Mouse (Mus musculus): ENCODE results near the gene St5. TPM values are rescaled to one million over a fixed set of nuclear protein-coding genes. Genes with fewer than 3 reads are reported as not detected.

St5 gene
- total RNA-seq (2021), result 10 to 100 TPM; 34.7 to 51.5 TPM
- polyA plus RNA-seq (2012; rRNA removed), result 18.9 and 19.2 TPM in 2 replicates
- long read RNA-seq, full-length matches to known transcripts, result 17 of 31 reads
- long read RNA-seq, partial matches to known transcripts, result 7 of 31 reads
- long read RNA-seq, other reads (novel, unspliced or antisense), result 7 of 31 reads

DNA sequence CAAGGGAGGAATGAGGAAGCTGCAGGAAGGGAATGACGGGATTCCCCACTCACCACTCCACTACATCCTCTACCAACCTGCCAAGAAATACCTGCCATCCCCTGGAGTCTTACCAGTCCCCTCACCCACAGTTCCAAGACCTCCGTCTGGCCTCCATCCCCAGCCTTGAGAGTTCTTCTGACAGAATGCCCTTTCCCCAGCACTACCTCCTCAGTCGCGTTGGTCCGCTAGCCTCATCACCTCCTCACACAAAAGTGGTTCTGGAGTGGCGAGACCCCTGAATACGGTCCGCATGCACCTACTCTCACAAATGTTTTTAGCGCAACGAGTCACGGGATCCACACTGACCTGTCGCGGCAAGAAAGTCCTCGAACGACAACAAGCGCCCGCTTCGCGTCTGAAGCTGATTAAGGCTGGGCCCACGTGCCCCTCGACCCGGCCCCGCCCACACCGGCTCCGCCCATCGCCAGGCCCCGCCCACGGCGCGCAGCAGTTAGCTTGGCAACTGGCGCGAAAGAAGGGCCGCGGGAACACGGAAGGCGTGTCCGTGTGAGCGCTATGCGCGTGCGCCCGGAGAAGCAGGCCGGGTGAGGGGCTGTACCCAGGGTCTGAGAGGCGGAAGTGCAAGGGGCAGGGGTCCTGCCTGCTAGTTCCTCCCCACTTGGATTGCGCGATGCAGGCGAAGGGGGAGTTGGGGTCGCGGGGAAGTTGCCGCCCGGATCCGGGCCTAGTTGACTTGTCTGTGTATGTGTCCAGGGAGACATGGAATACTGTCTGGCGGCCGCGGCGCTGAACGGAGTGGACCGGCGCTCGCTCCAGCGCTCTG is at the start of gene St5, which contains the start of gene Akip1:
Gene St5 (minus strand): TSS at position 416 of the 826 bp plus-strand sequence.
Gene Akip1 (plus strand): TSS at position 501 of the 826 bp plus-strand sequence.
- DNase-seq, result peak; percentile 99

DNA sequence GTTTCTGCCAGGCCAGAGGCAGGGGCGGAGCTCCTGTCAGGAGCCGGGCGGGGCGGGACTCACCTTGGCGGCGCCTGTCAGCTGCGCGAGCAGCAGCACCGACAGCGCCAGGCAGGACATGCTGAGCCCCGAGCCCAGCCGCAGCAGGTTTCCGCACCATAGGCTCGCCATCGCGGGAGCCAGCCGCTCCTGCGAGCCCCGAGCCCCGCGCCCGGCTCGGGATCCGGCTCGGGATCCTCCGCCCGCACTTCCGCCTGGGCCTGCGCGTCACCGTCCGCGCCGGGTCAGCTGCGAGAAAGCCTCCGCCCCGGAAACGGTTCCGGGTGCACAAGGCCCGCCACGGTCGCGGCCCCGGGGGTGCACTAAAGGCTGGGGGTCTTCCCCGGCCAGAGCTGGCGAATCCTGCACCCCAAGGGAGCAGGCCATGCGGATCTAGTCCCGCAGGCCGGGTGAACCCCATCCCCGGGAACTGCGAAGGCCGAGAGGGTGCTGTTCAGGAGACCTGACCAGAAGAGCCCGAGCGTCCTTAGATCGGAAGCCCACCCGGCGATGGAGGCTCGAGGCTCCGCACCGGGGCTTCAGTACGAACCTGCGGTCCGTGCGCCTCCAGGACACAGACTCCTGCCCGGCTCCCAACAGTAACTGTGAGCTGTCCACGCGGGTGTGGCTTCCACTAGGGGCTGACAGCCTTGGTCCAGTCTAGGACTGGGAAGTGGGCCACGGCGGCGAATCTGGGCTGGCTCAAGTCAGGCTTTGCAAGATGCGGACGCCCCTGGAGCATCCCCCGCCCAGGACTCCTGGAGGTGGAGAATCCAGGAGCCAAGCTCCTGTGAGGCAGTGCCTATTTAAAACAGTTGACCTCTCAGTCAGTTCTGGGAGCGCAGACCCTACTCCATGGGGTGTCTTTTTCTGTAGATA is 48.9 kb upstream of the St5 start, which contains the start of gene Tmem9b:
Gene Tmem9b (minus strand): TSS at position 868 of the 918 bp plus-strand sequence.
- peak; percentile 92 for DNase-seq

DNA sequence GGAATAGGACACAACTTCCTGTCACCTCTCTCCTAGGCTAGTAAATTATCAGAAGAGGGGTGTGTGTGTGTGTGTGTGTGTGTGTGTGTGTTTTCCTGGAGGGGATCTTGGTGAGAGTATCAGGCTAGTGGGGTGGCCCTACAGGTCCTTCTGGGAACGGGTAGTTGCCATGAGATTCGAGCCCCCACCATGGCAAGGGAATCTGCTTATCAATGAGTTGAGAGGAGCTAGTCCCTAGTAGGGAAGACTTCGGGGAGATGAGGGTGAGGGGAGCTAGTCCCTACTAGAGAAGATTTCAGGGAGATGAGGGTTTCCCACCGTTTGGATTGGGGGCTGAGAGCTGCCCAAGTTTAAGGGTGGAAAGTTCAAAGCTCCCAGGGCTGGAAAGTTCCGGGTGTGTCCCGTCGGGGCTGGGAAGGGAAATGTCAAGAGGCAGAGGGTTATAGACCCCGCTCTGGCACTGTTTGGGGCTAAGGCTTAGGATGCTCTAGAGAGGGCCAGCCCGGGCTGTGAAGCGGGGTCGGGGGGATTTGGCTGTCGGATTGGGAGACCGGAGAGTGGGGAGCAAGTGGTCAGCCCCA is 48.1 kb upstream of the St5 start:
- no peak for DNase-seq

DNA sequence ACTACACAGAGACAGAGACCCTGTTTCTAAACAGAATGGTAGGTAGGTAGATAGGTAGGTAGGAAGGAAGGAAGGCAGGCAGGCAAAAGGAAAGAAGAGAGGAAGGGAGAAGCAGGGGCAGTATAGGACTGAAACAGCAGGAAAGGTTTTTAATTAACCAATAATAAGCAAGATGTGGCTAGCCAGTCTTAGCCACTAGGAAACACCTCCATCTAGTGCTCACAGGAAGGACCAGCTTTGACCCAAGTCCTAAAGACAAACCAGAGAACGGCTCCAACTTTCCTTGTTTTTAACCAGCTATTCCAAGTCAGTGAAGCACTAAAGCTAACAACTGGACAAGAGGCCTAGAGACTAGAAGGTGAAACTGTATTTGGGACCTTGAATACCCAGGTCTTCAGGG is 44.3 kb upstream of the St5 start:
- no peak for DNase-seq

DNA sequence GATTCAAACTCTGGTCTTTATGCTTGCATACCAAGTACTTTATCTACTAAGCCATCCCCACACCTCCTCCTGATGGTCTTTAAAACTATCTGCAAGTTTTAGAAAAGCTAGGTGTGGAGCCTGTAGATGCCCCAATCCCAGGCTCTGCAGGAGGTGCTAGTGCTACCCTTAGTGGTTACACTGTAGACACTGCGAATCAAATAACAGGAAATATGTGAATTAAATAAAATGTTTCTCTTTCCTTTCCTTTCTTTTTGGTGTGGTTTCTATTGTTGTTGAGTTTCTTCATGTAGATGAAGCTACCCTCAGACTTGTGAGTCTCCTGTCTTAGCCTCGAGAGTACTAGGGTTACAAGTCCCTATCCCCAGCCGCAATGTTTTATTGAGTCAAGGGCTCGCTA is 38.3 kb upstream of the St5 start:
- DNase-seq, result no peak

DNA sequence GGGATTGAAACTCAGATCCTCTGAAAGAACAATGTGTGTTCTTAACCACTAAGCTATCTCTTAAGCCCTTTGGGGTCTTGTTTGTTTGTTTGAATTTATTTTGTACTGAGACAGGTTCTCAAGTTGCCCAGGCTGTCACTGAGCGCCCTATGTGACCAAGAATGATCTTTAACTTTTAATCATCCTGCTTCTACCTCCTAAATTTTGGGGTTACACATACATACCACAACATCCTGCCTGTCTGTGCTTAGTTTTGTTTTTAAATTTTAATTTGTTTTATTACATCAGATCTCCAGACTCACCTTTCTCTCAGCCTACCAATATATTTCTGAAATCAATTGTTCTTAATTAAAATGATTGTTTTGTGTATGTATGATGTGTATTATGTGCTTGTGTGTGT is 37.7 kb upstream of the St5 start:
- DNase-seq, result no peak

DNA sequence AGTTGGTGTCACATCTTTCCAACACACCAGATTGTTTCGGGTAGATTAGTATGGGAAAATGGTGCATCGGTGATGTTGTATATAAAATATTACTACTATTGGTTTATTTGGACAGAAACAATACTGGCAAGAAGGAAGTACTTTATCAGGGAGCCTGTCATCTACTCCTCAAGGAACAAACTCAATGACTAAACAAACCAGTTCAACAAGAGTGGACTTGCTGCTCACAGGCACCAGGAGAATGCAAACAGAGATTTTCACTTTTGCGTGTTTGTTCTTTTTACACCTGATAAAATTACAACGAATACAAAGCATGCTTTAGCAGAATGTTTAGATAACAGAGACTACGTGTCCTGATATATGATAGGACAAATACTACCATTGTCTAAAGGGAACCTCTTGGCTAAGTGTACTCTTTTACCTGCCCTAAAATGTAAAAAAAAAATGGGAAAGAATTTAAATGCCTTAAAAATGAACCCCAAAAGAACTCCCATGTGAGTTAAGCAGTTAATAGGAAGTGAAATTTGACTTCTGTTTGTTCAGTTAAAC is 36.5 kb upstream of the St5 start:
- no peak for DNase-seq

DNA sequence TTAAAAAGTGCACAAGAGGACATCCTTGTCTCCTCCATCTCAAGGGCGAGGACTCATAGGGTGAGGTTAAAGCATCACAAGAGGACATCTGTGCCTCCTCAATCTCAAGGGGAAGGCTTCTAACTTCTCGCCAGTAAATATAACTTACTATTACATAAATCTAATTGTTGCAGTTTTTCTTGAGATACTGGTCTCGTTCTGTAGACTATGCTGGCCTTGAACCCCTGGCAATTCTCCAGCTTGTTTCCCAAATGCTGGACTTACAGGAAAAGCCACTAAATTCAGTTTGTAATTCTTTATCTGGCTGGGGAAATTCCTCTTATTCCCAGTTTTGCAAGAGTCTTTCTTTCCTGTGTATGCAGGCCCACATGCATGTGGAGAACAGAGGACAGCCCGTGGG is 31.4 kb upstream of the St5 start:
- DNase-seq, result peak; percentile 43

DNA sequence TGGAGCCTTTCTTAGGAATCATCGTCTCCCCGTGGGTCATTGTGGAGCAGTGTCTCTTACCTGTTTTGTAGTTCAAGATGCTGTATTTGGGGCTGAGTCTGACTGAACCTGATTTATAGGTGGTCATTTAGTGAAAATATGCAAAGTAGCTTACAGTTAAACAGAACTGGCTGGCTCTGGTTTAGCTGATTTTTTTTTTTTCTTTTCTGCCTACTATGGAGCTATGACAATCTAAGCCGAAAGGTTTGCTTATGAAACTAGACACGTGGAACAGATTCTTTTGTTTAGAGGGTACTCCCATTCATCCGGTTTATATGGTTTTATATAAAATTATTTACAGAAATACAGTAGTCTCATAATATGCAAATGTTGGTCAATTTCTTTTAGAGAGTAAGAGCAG is 28.2 kb upstream of the St5 start, which contains the start of gene Ascl3:
Gene Ascl3 (minus strand): TSS at position 101 of the 400 bp plus-strand sequence.
- no peak for DNase-seq

DNA sequence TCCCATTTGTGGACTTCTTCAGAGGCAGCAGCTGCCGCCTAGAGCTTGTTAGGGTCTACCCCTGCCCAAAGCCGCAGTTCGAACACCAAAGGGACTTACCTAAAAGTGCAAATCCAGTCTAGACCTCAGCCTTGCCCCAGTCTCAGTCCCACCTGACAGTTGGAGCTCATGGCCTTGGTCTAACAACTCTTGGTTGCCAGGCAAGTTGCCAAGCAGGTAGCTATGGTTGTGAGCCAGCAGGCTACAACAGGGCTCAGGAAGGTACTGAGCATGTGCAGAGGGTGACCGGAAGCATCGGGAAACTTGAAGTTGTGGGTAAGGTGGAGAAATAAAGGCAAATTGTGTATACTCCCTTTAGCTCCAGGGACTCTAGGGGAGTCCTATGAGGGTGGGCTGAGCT is 20.3 kb upstream of the St5 start, which contains the start of gene BC051019:
Gene BC051019 (minus strand): TSS at position 154 of the 400 bp plus-strand sequence.
- no peak for DNase-seq

DNA sequence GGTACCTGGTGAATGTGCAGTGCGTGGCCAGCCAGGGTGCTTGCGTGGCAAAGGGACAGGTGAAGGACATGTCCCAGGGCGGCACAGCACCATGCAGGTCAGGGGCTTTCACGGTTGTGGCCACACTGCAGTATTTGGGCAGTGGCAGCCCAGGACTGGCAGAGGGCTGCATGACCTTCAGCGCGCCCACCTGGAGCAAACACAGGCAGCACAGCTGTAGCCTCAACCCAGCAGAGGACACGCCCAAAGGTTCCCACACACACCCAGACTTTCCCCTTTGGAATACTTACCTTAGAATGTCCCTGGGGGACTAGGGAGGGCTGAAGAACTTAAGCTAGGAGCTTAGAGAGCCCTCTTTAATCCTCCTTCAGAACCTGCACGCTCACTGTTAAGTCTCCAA is 19.7 kb upstream of the St5 start:
- DNase-seq, result no peak

DNA sequence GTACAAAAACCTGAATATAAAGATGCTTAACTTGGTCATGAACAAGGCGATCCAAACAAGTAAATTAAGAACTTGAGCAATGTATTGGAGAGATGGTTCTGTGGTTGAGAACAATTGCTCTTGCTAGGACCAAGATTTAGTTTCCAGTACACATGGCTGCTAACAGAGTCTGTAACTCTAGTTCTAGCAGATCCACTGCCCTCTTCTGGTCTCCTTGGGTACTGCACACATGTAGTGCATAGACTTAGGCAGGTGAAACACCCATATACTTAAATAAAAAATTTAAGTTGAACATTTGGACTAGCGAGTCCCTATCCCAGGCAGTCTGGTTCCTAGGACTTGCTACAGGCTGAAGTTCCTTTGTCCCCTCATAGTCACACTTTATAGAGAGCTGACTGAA is 19.2 kb upstream of the St5 start:
- no peak for DNase-seq

DNA sequence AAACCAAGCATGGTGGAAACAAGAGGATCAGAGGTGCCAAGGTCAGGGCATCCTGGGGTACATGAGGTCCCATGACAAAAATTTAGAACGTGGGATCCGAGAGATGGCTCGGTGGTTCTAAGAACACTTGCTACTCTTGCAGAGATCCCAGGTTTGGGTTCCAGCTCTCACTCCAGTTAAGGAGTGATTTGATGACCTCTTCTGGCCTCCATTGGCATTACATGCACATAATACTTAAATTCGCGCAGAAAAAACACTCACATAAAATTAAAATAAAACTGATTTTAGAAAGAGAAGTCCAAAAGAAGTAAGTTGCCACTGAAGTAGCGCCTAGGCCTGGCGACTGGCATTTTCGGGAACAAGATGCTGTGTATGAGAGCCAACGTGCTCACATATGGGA is 15.9 kb upstream of the St5 start:
- peak; percentile 19 for DNase-seq

DNA sequence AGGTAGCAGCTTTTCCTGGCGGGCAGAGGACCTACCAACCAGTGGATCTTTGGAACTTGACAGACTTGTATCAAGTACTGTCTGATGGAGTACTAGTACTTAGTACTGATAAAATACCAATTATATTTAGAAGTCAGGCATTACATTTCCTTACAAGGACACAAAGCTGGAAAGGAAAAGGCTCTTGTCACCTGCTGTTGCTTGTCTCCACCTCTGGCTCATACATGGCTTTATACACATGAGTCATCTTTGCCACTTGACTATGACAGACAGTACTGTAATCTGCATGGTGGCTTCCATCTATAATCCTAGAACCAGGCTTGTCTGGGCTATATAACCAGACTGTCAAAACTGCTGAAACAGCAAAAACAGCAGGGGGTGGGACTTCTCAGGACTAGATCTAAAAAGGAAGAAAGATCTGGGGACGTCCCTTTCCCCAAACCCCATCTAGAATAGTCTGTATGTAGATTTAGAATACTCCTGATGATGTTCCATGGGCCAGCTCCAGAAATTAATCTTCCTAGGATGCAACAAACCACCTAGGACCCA is 10.1 kb upstream of the St5 start:
- no peak for DNase-seq

DNA sequence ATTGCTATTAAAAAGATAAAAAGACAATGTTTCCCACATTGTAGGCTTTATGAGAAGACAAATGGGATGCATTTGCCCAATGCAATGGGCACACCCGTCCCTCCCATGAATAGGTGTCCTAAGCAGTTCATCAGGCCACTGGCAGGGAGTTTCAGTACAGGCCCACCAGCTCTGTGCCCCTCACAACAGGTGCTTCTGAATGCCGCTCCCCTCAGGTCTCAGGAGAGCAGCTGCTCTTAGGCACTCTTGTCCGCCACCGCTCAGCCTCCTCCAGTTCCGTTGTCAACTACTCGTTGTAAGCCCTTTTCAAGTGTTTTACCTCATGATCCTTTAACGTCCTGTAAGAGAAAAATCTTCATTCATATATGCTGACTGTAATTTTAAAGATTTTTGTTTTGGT is 8.8 kb upstream of the St5 start:
- no peak for DNase-seq

DNA sequence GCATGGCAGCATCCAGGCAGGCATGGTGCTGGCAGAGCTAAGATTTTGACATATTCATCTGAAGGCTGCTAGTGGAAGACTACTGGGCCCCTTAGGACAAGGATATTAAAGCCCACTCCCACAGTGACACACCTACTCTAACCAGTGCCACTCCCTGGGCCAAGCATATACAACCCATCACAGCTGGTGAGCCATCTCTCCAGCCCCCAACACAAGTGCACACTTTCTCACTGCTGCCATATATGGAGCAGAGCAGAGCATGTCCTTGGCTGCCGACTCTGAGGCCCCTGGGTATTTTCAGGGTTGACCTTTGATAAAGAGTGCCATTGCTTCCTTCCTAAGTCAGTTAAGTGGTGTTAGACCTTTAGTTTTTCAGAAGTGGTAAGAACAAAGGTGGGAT is 6.7 kb upstream of the St5 start:
- DNase-seq, result peak; percentile 19

DNA sequence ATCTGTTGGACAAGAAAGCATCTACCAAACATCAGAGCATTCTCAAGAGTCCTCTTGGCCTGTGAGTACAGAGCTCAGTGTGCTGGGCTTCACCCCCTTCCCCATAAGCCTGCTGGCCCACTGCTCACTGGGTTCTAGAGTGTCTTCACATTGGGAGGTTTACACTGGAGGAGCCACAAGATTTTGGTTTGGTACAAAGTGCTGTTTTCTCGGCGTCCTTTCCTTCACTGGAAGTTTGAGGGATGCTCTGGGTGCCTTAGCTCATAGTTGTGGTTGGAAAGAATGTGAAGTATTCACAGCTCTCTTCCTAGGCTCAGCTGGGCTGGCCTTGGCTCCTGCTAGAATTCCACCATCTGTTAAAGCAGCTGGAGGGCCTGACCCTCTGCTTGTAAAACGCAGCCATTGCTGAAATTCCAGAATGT is 5.6 kb upstream of the St5 start:
- peak; percentile 51 for DNase-seq

DNA sequence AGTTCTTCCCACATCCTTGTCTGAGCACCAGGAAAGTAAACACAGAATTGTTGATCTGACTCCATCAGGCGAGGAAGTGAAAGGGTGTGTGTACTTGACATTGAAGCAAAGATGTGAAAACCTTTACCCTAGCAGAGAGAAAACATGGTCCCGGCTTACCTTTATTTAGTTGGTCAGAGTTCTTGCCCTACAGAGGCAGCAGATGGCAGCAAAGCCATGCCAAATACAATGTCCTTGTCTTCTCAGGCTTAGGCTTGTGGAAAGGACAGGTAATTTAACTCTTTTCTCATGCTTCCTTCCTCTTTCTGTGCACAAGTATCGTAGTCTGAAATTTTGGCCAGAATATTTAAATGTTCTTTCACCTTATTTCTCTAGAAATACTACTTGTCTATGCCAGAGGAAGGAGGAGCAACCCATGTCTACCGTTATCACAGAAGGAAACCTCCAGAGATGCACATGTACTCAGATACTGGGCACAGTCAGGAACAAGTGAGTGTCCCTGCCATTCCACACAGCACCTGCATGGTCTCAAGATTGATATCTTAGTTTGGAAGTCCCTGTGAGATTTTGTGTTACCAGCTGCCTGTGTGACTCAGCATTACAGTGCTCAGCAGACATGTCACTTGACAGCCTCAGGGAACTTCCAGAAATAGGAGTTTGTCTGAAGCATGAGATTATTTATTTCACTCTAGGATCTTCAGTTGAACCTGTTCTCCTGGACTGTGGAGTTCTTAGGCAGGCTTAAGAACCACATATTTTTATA is 3.8 kb upstream of the St5 start:
- DNase-seq, result peak; percentile 55

DNA sequence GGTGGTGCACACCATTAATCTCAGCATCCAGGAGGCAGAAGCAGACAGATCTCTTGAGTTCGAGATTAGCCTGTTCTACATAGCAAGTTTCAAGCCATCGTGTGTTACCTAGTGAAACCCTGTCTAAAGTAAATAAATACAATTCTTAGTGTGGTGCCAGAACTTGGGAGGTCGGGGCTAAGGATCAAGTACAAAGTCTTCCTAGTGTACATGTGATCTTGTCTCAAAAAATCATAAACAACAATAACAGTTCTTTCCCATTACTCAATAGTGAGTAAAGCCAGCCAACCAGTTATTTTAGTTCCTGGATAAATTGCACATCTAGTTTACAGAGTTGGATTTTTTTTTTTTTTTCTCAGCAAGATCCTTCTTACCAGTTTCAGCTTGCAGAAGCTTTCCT is 1.1 kb upstream of the St5 start:
- DNase-seq, result no peak

DNA sequence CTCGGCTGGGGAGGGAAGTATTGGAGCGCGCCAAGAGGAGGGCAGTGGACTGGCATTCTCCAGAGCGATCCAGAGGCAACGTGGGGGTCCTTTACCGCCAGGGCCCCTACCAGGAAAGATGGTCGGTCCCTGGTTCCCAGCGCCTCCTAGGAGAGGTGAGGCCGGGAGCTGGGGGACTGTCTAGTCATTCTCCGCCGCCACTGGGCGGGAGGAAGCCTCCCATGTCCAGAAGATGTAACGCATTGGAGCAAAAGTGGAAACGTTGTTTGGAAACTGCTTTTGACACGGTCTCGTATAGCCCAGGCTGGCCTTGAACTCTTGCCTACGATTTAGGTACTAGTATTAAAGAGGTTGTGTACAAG is 592 bp upstream of the St5 start:
- no peak for DNase-seq

DNA sequence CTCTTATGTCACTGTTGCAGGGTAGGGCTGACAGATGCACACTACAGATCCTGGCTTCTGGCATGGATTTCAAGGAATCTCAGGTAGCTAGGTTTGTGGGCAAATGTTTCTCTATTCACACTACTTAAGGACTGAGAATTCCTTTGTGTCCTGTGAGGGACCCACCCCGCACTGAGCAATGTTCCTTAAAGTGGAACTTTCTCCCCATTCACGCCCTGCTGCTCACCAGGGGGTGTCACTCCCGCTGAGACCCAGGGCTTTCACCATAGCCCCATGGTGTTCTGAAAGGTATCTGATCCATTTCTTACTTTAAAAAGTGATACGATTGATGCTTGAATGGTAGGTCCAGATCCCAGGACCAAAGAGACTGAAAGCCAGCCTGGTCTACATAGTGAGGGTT is 684 bp downstream of the St5 start:
- DNase-seq, result no peak

All from adrenal gland, adult 2 months (tissue).